Mouse (Mus musculus): ENCODE results near the gene Chd5.
A peak's percentile ranks its signal among the peaks of the same experiment; 100 is the strongest.

- peak; percentile 94; the same call in 1 of the 2 replicates for TF ChIP-seq POLR2A (IDR thresholded peaks at IDR 0.05; ENCODE audit: borderline replicate concordance, control insufficient read depth, low read depth, low read length)
- 0 out of 2 replicates have a peak, but pooled peaks have one; percentile 4 for TF ChIP-seq CTCF (IDR thresholded peaks at IDR 0.05; ENCODE audit: control insufficient read depth, insufficient read depth, low read length)
Measured at GRCm38 (mm10) chr4:152296874-152297861, 41.3 kb upstream of the Chd5 start, which contains the start of gene Icmt.

Data from bone marrow, adult 2 months (tissue).